Mouse (Mus musculus) layer of hippocampus, adult 18-20 months (tissue): Measurements from ENCODE around the gene Anp32a. TPM values are rescaled to one million over a fixed set of nuclear protein-coding genes. Genes with fewer than 3 reads are reported as not detected.

Source experiments
- DNase-seq, 2 experiments: peaks; one replicate each; pipeline ENCODE4 v3.0.0; 2022; ENCODE audit warnings: low spot score in 2 of 2
- total RNA-seq, 2 experiments: library from RNA; stranded (reverse); gene quantifications; 2 replicates each; pipeline ENCODE4 v1.2.3; 2021

Anp32a gene
- total RNA-seq, 2 experiments from 2014 or later, result 318 to 326 TPM

DNA sequence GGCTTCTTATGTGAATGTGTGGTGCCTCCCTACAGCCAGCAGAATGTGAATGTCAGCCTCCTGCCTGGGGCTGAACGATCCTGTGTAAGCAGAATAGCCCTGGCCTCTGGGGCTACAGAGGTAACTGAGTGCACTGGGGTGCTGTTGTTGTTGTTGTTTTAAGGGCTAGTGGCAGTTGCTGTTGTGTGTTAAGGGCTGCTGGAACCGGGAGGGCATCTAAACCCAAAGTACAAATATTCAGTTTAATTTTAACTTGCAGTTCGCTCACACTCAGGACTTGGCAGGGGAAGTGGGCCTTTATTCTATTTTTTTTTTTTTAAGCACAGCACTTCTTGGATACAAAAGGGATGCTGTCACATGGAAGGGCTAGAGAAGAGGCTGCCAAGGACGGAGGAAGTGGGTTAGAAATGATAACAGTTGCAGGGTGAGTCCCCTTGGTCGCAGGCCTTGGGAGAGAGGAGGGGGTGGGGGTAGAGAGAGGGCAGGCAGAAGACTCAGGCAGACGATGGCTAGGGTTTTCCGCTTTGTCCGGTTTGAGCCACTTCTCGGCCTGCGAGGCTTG lies 26.5 kb downstream of the Anp32a start:
- no peak for DNase-seq

DNA sequence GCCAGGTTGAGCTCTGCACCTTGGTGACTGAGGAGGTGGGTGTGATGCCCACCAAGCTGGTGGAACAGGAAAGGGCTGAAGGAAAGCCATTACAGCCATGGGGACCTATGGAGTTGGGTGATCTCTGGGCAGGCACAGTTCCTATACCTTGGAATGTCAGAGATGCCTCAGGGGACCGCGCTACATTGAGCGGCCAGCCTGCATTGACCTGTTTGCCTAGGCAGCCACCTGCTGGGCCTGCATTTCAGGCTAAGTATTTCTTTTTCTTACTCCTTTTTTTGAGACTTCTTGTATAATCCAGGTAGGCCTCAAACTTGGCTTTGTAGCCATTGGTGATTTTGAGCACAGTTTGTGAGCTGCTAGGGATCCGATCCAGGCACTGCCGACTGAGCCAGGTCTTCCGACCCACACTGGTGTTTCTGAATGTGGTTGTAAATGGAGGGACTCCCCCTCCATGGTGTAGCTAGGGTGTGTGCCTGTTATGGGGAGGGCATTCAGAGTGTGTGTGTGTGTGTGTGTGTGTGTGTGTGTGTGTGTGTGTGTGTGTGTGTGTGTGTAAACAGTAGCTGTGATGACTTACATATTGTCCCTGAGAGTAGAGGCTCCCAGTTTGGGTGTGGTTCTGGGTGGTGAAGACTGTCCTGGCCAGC lies 27.3 kb downstream of the Anp32a start:
- no peak for DNase-seq

DNA sequence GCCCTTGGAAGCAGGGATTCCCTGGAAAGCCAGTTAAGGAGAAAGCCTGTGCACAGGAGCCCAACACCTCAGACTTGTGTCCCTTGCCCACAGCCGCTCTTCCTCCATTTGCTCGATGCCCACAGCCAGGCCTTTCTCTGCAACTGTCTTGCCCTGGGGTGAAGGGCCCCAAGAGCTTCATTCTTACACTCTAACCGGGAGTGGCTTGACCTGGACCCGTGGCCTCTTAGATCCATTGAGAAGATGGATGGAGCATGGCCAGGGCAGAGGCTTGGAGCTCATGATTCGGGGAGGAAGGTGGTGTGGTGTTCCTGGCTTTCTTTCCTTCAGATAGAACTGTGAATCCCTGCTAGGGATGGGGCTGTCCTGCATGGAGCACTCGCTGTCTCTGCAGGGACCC lies 28.1 kb downstream of the Anp32a start:
- DNase-seq, result no peak

DNA sequence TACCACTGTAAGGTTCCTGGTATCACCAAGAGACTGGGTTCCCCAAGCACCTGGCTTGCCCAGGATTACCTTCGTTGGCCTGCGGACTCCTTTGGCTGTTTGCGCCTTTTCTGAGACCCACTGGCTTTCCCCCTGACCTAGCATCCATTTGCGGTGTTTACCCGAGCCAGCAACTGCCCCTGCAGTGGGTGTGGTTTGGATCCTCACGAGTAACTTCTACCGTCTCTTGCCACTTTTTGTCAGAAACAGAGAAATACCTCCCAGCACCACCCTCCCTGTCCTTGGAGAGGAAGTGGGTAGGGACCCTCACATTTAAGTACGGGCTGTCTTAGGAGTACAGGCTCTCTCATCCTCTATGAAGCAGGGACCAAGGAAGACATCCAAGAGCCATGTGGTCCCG lies 29.1 kb downstream of the Anp32a start:
- no peak for DNase-seq

DNA sequence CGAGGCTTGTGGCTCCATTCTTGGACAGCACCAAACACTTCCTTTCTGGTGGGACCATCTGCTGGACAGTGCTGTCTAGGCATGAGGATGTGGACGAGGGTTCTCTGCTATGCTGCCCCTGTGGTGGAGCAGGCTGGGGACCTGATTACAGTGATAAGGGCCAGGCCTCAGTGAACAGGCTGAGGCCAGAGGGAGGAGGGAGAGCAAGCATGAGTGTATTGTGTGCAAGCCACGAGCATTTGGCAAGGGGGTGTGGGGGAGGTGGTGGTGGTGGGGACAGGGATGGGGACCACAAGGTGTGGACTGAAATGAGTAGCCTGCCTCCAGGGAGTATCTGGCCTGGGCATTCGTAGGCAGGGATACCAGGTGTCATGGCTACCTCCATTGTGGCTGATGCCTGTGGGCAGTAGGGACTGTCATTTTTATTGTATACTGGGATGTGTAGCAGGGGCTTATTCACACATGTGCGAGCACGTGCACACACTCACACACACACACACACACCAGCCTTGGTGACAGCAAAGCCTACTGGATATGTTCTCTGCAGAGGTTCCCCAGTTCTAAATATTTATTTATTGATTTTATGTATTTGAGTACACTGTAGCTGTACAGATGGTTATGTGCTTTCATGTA lies 29.7 kb downstream of the Anp32a start:
- DNase-seq, result no peak

DNA sequence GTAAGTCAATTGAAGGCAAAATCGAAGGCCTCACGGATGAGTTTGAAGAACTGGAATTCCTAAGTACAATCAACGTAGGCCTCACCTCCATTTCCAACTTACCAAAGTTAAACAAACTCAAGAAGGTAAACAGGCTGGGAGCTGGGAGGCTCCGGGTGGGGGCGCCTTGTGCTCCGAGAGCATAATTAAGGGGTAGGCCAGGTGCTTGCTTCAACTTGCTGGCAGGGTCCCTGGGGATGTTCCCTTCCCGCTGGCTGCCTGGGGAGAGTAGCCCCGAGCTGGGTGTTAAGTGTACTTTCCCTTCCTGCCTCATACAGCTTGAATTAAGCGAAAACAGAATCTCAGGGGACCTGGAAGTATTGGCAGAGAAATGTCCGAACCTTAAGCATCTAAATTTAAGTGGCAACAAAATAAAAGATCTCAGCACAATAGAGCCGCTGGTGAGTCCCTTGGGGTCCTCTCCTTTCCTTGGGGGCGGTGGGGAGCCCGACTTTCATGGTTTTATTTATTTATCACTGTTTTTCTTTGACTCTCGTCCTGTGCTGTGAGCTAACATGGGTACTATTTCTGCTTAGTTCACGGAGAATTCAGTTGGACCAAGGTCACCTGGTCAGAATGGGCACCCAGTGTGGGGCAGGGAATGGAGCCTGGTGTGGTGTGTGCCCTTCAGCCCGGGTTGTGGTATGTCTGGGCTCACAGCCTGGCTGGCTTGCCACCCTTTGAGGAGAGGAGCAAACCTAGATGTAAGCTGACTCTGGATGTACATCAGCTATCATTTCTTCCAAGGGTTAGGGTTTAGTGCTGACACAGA lies 30.9 kb downstream of the Anp32a start:
- DNase-seq, result no peak

DNA sequence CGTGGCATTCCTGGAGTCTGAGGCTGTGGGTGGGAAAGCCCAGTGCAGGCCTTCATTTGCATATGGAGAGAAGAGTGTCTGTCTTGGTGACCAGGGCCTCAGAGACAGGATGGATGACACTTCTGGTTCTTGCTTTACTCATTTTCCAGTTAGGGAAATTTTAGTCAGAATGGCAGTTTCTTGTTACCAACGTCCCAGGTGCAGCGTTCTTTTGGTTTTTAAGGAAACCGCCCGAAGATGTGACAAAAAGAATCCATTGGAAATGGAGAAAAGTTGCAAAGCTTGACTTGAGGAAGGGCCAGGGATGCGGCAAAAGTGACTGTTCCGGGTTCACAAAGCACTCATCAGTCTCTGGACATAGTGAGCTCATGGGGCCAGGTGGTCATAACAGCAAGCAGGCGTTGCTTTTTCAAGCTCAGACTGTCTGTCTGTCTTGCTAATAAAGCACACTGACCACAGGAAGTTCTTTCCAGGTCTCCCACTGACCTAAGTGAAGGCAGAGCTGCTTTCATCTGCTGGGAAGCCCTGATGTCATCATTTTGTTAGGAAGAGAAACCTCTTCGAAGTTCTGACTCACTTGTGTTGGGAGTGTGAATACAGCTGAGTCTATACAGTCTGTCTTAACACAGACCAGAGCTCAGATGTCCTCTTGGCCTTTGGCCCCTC lies 31.6 kb downstream of the Anp32a start:
- DNase-seq, result no peak

DNA sequence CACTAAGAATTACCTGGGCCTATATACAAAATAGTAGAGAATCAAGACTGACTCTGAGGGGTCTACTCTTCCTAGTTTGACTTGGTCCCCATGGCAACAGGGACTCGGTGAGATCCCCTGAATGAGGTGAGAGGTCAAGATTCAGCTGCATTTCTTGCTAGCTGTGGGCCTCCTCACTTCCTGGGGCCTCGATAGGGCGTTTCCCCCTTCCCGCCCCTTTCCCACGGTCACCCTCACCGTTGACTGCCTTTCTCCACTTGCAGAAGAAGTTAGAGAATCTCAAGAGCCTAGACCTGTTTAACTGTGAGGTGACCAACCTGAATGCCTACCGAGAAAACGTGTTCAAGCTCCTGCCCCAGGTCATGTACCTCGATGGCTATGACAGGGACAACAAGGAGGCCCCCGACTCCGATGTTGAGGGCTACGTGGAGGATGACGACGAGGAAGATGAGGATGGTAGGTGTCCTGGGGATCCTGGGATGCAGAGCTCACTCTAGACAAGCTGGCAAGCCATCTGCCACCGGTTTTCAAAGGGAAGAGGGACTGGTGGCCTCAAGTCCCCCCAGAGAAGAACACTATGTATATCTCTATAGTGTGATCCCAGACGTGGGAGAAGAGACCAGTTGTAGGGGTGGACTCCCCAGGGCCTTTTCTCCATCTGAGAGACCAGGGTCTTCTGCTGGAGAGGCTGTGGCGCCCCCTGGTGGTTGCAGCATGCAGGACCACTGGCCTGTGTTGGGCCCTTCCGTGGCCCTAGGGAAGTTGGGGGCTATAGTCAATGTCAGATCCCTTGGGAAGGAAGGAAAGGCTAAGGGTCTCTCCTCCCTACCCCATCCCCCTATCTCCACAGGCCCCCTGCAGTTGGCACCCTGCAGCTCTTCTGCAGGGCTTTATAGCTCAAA lies 32.4 kb downstream of the Anp32a start:
- DNase-seq, result peak in 1 of 2 experiments; percentile 75

DNA sequence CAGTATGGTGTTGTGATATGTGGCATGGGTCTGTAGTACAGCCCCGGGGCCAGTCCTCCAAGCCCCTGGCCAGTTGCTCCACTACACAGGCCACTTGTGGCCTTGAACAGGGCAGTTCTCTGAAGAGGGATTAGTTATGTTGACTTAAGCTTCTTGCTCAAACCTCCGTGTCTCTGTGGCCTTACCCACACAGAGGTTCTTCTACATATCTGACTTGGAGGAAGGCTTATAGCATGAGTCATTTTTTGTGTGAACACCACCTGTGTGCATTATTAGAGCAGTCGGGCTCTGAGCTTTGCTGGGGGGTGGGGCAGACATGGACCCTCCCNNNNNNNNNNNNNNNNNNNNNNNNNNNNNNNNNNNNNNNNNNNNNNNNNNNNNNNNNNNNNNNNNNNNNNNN lies 33.2 kb downstream of the Anp32a start:
- DNase-seq, result no peak

DNA sequence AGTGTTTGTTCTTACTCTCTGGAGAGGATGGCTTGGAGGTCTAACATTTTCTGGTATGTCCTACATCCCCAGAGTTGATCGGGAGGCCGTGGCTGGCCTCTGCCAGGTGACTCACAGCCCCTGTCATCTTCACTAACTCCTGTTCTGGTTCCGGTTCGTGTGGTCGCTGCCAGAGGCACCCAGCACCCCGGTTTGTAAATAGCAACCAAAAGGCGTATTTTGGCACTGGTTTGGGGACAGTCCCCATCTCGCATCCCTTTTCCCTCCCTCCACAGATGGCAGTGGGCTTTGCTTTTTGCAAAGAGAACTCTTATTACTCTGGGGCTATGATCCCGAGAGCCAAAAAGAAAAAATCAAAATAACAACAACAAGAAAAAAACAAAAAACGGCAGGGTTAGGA lies 36.8 kb downstream of the Anp32a start:
- peak; percentile 62 to 82 for DNase-seq

DNA sequence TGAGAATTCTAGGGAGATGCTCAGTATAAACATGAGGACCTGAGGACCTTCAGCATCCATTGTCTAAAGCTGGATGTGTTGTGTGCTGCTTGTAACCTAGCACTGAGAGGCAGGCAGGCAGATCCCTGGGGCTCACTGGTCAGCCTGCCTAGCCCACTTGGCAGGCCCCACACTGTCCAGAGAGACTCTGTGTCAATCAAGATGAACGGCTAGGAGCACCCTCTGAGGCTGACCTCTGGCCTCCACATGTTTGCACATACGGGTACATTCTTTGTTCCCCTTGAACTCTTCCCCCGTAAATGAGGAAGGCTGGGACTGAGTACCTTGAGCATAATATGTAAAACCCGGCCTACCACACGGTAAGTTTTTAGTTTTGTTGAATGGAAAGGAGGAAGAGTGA lies 39.3 kb downstream of the Anp32a start:
- DNase-seq, result no peak

DNA sequence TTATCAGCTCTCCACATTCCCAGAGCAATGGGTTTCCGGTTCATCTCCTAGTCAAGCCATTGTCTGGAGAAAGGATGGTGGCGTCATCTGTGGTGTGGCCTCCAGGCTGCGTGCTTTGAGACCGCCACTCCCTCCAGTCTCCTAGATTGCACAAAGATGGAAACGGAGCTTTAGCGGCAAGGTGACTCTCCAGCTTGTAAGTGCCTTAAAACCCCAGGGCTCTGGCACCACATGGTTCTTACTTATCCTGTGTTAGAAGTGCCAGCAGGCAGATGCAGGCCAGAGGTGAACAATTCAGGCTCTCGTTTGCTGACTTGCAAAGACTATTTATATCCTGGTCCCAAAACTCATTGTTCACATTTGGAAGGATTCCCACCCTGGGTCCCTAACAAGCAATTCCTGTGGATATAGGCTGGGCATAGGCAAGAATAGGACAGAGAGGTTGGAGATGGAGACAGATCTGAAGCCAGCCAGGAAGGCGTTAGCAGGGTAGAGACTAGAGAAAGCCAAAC lies 40.4 kb downstream of the Anp32a start:
- DNase-seq, result no peak

DNA sequence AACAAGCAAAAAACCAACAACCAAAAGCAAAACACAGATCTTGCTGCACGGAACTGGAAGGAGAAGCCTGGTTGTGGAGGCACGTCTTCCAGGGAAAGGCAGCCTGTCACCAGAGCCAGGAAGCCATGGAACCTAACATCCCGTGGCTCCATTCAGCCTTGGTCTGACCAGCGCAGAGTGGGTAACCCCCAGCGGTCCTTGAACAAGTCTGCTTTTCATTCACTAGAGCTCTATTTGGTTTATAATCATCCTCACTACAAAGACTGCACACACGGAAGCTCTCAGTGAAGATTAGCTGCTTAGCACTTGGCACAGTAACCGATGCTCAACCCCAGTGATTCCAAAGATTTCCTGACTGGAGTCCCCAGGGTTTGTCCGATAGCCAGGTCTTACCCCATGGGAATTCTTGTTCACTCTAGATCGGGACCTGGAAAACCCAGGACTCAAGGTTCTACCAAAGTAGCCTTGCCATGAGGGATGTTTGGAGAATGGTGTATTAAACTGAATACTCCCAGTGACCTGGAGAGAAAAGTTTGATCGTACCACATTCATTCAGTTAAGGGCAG lies 41.5 kb downstream of the Anp32a start:
- DNase-seq, result no peak

DNA sequence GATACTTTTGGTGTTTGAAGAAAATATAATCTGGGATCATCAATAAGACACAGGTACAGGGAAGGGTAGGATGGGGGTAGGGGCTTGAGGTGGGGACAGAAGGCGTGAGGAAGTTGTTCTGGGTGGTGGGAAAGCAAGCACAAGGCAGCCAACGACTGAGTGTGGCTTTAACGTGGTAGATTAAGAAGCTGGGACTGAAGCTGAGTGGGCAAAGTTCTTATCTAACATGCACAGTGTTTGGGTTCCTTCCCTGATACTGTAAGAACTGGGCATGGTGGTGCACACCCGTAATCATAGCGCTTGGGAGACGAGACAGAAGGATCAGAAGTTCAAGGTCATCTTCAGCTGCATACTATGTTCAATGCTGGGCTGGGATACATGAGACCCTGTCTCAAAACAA lies 44.0 kb downstream of the Anp32a start:
- no peak for DNase-seq

DNA sequence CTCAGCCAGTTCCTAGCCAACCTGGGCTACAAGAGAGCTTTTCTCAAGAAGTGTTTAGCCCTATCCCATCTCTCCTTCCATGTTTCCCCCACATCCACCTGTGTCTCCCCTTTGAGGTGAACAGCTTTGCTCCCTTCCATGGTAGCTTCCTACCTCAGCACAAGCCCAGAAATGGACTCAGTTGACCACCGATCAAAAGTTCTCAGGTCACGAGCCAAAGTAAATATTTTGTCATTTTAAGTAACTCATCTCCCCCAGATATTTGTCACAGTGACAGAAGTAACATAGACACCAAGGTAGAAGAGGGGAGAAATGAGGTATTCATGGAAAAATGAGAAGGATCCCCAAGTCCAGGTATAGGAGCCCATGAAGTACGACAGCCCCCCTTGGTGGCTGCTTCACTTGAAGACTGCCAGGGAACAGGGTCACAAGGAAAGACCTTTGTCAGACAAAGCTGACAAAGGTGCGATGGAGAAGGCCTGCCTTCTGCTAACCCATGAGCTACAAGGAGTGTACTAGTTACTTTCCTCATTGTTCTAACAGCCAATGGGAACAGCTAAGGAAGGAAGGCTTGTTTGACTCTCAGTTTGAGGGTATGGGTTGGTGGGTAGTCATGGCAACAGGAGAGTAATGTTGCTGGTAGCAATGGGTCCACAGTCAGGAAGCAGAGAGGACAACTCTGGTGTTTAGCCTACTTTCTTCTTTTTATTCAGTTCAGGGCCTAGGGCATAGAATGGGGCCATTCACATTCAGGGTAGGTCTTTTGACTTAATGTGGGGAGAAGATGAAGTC lies 44.8 kb downstream of the Anp32a start:
- no peak for DNase-seq

DNA sequence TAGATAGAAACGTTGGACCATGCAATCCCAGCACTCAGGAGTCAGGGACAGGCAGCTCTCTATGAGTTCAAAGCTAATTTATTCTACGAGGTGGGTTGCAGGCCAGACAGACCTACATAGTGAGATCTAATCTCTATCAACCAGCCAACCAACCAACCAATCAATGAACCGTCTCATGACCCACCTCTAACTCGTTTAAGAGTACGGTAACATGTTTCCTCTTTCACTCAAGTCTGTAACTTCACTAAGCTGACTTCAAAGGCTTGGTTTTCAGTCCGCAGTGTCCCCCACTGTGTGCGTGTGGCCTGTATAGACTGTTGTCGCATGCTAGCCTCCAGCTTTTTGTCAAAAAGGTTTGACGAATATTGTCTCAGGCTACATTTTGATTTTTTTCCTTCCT lies 48.6 kb downstream of the Anp32a start:
- DNase-seq, result no peak

DNA sequence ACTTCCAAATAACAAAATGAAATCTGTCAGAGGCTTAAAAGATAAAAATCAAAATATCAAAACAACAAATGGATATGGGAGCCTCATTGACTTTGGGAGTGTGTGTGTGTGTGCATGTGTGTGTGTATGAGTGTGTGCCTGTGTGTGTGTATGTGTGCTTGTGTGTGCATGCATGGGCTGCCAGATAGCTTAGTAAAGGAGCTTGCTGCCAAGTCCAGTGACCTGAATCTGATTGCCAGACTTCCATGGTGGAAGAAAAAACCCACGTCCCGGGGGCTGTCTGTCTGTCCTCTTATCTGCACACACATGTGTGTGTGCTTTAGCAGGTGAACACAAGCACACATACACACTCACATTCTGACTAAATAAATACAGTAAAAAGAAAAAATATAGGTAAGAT lies 52.4 kb downstream of the Anp32a start:
- no peak for DNase-seq

DNA sequence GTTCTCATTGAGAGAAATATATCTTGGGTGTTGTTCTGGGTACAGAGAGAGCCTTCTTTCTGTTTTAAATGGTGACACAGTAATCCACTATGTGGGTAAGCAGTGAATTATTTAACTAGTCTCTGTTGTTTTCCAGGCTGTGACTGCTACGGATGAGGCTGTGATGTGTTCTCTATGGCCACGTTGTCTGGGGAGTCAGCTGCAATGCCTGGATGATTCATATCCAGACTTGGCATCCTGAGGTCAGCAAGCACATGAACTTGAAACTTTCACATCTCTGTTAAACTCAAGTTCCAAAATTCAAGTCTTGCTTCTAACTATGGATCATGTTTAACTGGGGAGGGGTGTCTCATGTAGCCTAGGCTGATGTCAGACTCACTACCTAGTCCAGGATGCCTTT lies 53.1 kb downstream of the Anp32a start:
- DNase-seq, result no peak

DNA sequence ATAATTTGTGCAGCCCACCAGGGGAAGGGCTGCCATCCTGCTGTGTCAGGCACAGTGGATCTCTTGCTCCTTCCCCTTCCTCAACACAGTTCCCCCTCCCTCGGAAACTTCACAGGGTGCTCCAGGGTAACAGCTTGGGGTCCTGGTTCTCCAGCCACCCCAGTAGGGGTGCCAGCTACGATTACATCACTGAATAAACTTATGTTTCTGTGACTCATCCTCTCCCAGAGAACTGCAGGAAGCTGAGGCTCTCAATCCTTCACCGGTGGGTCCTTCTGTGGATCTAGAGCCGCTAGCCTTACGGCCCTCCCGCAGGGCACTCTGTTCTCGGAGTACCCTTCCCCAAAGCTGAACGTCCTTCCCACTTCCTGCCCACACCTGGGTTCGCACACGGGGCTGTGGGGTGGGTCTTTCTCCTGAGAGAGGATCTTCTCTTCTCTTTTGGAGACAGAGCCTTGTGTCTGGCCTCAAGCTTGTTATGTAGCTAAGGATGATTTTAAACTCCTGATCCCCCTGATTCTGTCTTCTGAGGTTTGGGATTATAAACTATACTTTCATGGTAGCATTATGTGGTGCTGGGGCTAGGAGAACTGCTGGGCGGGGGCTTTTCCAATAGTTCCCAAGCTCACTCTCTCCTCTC lies 59.6 kb downstream of the Anp32a start:
- no peak for DNase-seq
